Mouse (Mus musculus) cerebellum, postnatal 25 days (tissue): ENCODE measurements around the gene Prkar2a.

ENCODE experiments used
- DNase-seq, 2 experiments: peaks; one replicate each; pipeline ENCODE4 v3.0.0; 2021; ENCODE audit warnings: mixed read lengths in 2 of 2

The Prkar2a gene

GRCm38 (mm10) chr9:108798508-108799075, 109.5 kb downstream of the Prkar2a start:
- DNase-seq: no peak

GRCm38 (mm10) chr9:108799564-108799963, 110.5 kb downstream of the Prkar2a start:
- DNase-seq: peak in 1 of 2 experiments; percentile 35
